ENCODE assay signal across 26 mouse cellular contexts in the genomic region with DNA sequence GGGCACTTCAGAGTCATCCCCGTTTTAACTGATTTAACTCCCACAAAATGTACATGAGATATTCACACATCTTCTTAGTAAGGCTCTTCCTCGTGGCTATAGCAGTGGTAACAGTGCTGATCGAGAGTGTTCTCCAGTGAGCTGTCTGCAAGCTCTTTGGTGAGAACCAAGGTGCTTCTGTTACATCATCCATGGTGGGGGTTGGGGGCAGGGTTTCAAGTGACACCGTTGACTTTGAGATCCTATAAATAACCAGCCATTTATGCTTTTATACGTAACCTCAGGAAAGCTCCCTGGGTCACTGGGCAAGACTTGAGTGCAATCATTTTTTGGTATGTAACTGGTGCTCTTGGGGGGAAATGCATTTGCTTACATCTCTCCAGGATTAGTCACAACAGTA.
"Had no signal": no experiment of that assay in that cellular context is flagged by ENCODE, and none has a peak within 500 bp of the region (broad histone marks: within the 10 kb centered on the region; RNA-seq: fewer than 3 reads in every experiment).

No protein-coding gene starts in this region.

- DNase-seq: forebrain, postnatal 0 days; heart, adult 18-20 months; heart, postnatal 14 days; heart, postnatal 36 days; kidney, adult 11 months; kidney, adult 2 months; kidney, adult 9 months; kidney, postnatal 14 days; kidney, postnatal 36 days; layer of hippocampus, adult 9-11 months; layer of hippocampus, postnatal 36 days; left cerebral cortex, postnatal 4 days had no signal

- H3K4me3 ChIP-seq: forebrain, embryonic 15.5 days; heart, embryonic 10.5 days; heart, embryonic 13.5 days; heart, embryonic 15.5 days; hindbrain, embryonic 13.5 days; hindbrain, embryonic 15.5 days; kidney, embryonic 15.5 days; limb, embryonic 13.5 days; limb, embryonic 15.5 days; liver, embryonic 12.5 days had no signal

- H3K27ac ChIP-seq: forebrain, embryonic 15.5 days; heart, embryonic 10.5 days; heart, embryonic 13.5 days; heart, embryonic 15.5 days; hindbrain, embryonic 13.5 days; hindbrain, embryonic 15.5 days; hindbrain, postnatal 0 days; kidney, embryonic 15.5 days; kidney, postnatal 0 days; limb, embryonic 13.5 days; limb, embryonic 15.5 days; liver, embryonic 12.5 days; liver, embryonic 14.5 days had no signal

- H3K4me2 ChIP-seq: forebrain, embryonic 15.5 days; heart, embryonic 13.5 days; heart, embryonic 15.5 days; hindbrain, embryonic 13.5 days; hindbrain, embryonic 15.5 days; kidney, embryonic 15.5 days; limb, embryonic 13.5 days; limb, embryonic 15.5 days; liver, embryonic 12.5 days had no signal

- H3K9me3 ChIP-seq: forebrain, embryonic 15.5 days; heart, embryonic 10.5 days; heart, embryonic 15.5 days; hindbrain, embryonic 13.5 days; hindbrain, embryonic 15.5 days; kidney, embryonic 15.5 days; limb, embryonic 13.5 days; limb, embryonic 15.5 days; liver, embryonic 12.5 days had no signal

- ATAC-seq: forebrain, embryonic 15.5 days; forebrain, postnatal 0 days; hindbrain, postnatal 0 days; intestine, embryonic 16.5 days; liver, embryonic 12.5 days had no signal

- H3K9ac ChIP-seq: forebrain, embryonic 15.5 days; forebrain, postnatal 0 days; heart, embryonic 13.5 days; heart, embryonic 15.5 days; hindbrain, embryonic 13.5 days; hindbrain, embryonic 15.5 days; kidney, embryonic 15.5 days; limb, embryonic 13.5 days; limb, embryonic 15.5 days; liver, embryonic 12.5 days; liver, embryonic 14.5 days had no signal

- H3K4me1 ChIP-seq: heart, embryonic 10.5 days; heart, embryonic 13.5 days; heart, embryonic 15.5 days; hindbrain, embryonic 15.5 days; liver, embryonic 12.5 days had no signal

- H3K27me3 ChIP-seq: forebrain, embryonic 15.5 days; heart, embryonic 13.5 days; heart, embryonic 15.5 days; hindbrain, embryonic 13.5 days; hindbrain, embryonic 15.5 days; kidney, embryonic 15.5 days; limb, embryonic 13.5 days; limb, embryonic 15.5 days; liver, embryonic 12.5 days had no signal

- H3K36me3 ChIP-seq: forebrain, embryonic 15.5 days; heart, embryonic 10.5 days; heart, embryonic 13.5 days; heart, embryonic 15.5 days; hindbrain, embryonic 13.5 days; hindbrain, embryonic 15.5 days; kidney, embryonic 15.5 days; limb, embryonic 13.5 days; limb, embryonic 15.5 days; liver, embryonic 12.5 days had no signal
